Mouse (Mus musculus) ES-Bruce4 (cell line): Measurements from ENCODE around the gene Ppp4r4. TPM values are rescaled to one million over a fixed set of nuclear protein-coding genes. Genes with fewer than 3 reads are reported as not detected.

Experiments used
- H3K27ac ChIP-seq: 2 replicates; pipeline ENCODE4 v1.5.1; 2012; ENCODE audit warnings: low read length, inconsistent platforms; ENCODE audit not compliant: insufficient read depth
- H3K27me3 ChIP-seq: 2 replicates; pipeline ENCODE4 v1.6.1; 2012; ENCODE audit warnings: mild to moderate bottlenecking, low read length, inconsistent platforms; ENCODE audit not compliant: control insufficient read depth, poor library complexity, insufficient read depth, severe bottlenecking
- H3K36me3 ChIP-seq: 2 replicates; pipeline ENCODE4 v1.6.1; 2012; ENCODE audit warnings: inconsistent platforms, mild to moderate bottlenecking, low read length, moderate library complexity; ENCODE audit not compliant: control insufficient read depth, poor library complexity, insufficient read depth, severe bottlenecking
- H3K4me1 ChIP-seq: one replicate; pipeline ENCODE4 v1.8.1; 2011; ENCODE audit warnings: low read length; ENCODE audit not compliant: control insufficient read depth, insufficient read depth
- H3K4me3 ChIP-seq: 2 replicates; pipeline ENCODE4 v1.5.1; 2011; ENCODE audit warnings: low read depth, mild to moderate bottlenecking, low read length
- H3K9ac ChIP-seq: 2 replicates; pipeline ENCODE4 v1.6.1; 2012; ENCODE audit warnings: low read depth, mild to moderate bottlenecking, inconsistent platforms; ENCODE audit not compliant: poor library complexity, severe bottlenecking
- H3K9me3 ChIP-seq: replicated peaks from 2 replicates; pipeline ENCODE4 v1.6.1; 2012; ENCODE audit warnings: mild to moderate bottlenecking, low read length, inconsistent platforms; ENCODE audit not compliant: control insufficient read depth, poor library complexity, insufficient read depth, severe bottlenecking
- CTCF ChIP-seq: IDR thresholded peaks from one replicate; pipeline ENCODE4 v1.8.1; 2011; ENCODE audit warnings: low read depth, low read length
- EP300 ChIP-seq: IDR thresholded peaks from 2 replicates; pipeline ENCODE4 v1.6.1; 2011; ENCODE audit warnings: low read depth, low read length; ENCODE audit not compliant: insufficient read depth
- POLR2A ChIP-seq: IDR thresholded peaks from one replicate; pipeline ENCODE4 v1.8.1; 2011; ENCODE audit warnings: low read length; ENCODE audit not compliant: insufficient read depth
- polyA plus RNA-seq: library from polyadenylated mRNA; stranded (reverse); fragments of >200 nt; gene quantifications from 2 replicates; pipeline ENCODE4 v1.2.4, GENCODE M21; 2011; ENCODE audit warnings: low read depth; ENCODE audit not compliant: missing spikeins, insufficient read depth, insufficient read length

The Ppp4r4 gene
- polyA plus RNA-seq, 1 experiment = 25.7 TPM

DNA sequence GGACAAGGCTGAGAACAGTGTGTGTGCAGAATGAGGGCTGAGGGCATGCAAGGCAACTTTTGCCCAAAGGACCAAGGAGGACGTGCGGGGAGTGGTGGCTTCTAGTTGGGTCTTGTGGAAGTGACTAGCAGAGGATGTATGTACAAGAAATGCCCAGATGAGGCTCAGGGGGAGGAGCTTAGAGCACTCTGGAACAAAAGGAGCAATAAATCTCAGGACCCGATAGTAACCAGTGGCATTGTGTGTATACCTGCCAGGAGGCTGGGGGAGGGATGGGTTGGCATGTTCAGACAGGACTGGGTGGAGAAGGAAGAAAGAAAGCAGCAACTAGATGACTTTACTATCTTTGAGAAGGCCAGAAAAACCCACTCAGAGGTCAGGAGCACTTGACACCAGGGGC lies 27.7 kb upstream of the Ppp4r4 start:
- no peak overlapping the region for H3K9ac ChIP-seq
- H3K27me3 ChIP-seq = no peaks in the 10 kb centered on the region
- no peaks in the 10 kb centered on the region for H3K36me3 ChIP-seq
- H3K9me3 ChIP-seq = no peaks in the 10 kb centered on the region
- TF ChIP-seq CTCF (no peak), POLR2A (no peak), EP300 (no peak)
- H3K4me1 ChIP-seq = no peaks in the 10 kb centered on the region
- H3K27ac ChIP-seq = no peak overlapping the region
- no peak overlapping the region for H3K4me3 ChIP-seq

DNA sequence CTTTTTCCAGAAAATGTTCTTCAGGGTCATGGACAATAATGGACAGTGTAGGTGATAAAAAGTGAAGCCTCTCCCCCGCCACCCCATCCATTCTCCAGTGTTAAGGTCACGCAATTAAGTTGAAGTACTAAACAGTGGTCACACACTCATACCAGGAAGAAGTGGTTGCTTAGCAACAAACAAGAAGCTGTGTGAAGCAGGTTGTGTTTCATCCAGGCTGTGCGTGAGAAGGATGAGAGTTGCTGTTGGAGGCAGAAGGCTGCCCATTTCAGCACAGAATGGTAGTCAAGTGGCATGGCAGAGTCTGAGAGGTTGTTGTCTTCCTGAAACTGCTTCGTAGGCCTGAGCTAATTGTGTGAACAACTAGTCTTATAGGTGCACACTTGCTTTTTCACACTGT lies 23.7 kb upstream of the Ppp4r4 start:
- no peaks in the 10 kb centered on the region for H3K4me1 ChIP-seq
- H3K9me3 ChIP-seq = no peaks in the 10 kb centered on the region
- no peak overlapping the region for H3K27ac ChIP-seq
- H3K9ac ChIP-seq = no peak overlapping the region
- no peak overlapping the region for H3K4me3 ChIP-seq
- H3K36me3 ChIP-seq = no peaks in the 10 kb centered on the region
- TF ChIP-seq EP300 (no peak), CTCF (no peak), POLR2A (no peak)
- H3K27me3 ChIP-seq = no peaks in the 10 kb centered on the region

GRCm38 (mm10) chr12:103509893-103510292 lies 22.2 kb upstream of the Ppp4r4 start:
- TF ChIP-seq CTCF (no peak), POLR2A (no peak), EP300 (no peak)
- Histone ChIP-seq H3K27me3 (no peaks in the 10 kb centered on the region), H3K36me3 (no peaks in the 10 kb centered on the region), H3K4me1 (no peaks in the 10 kb centered on the region), H3K9ac (no peak overlapping the region), H3K27ac (no peak overlapping the region), H3K9me3 (no peaks in the 10 kb centered on the region), H3K4me3 (no peak overlapping the region)

- Histone ChIP-seq H3K36me3 (no peaks in the 10 kb centered on the region), H3K27me3 (no peaks in the 10 kb centered on the region), H3K9me3 (no peaks in the 10 kb centered on the region), H3K27ac (no peak overlapping the region), H3K4me3 (no peak overlapping the region), H3K9ac (no peak overlapping the region), H3K4me1 (no peaks in the 10 kb centered on the region)
- no peak for TF ChIP-seq EP300
- no peak for TF ChIP-seq POLR2A
- TF ChIP-seq CTCF = no peak
Observed at GRCm38 (mm10) chr12:103511586-103511985, 20.5 kb upstream of the Ppp4r4 start.

- Histone ChIP-seq H3K9me3 (no peaks in the 10 kb centered on the region), H3K36me3 (no peaks in the 10 kb centered on the region), H3K27ac (no peak overlapping the region), H3K4me1 (no peaks in the 10 kb centered on the region), H3K4me3 (no peak overlapping the region), H3K27me3 (no peaks in the 10 kb centered on the region), H3K9ac (no peak overlapping the region)
- TF ChIP-seq CTCF (no peak), POLR2A (no peak)
Observed at GRCm38 (mm10) chr12:103513039-103513438, 19.0 kb upstream of the Ppp4r4 start.

DNA sequence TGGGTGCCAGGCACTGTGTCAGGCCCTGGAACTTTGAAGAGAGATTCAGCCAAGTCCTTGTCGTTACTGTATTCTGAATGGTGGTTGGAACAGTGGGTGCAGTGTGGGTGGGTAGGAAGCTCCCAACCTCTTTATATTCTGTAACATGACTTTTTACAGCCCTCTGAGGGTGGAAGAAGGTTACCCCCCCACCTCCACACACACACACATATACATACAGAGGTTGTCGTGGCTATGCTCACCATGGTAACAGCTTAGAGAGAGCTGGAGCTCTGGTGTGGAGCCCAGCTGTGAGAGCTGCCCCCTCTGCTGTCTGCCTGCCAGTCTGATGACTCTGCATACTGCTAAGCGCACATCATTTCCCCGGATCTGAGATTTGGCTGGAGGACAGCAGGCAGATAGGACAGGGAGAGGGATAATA lies 18.6 kb upstream of the Ppp4r4 start:
- no peak overlapping the region for H3K9ac ChIP-seq
- no peak overlapping the region for H3K4me3 ChIP-seq
- H3K36me3 ChIP-seq = no peaks in the 10 kb centered on the region
- no peaks in the 10 kb centered on the region for H3K9me3 ChIP-seq
- no peak overlapping the region for H3K27ac ChIP-seq
- no peaks in the 10 kb centered on the region for H3K4me1 ChIP-seq
- no peaks in the 10 kb centered on the region for H3K27me3 ChIP-seq
- TF ChIP-seq POLR2A (no peak), EP300 (no peak), CTCF (no peak)
